Mouse (Mus musculus) mammary gland, adult 2 months (tissue): ENCODE measurements around the gene Irf8. TPM values are rescaled to one million over a fixed set of nuclear protein-coding genes. Genes with fewer than 3 reads are reported as not detected.

Source experiments
- polyA plus RNA-seq: library from polyadenylated mRNA; depleted of rRNA; stranded (reverse); fragments of >200 nt; gene quantifications from 2 replicates; pipeline ENCODE4 v1.2.3, GENCODE M21; 2012; ENCODE audit warnings: low replicate concordance; rRNA removed

Irf8 gene
- 39.3 and 145 TPM in 2 replicates for polyA plus RNA-seq

GRCm38 (mm10) chr8:120735770-120736481, at the start of gene Irf8:
Irf8 (plus strand) TSS chr8:120736358.

Other genes starting within 250 kb of the Irf8 start
- gene Gins2, start 147.1 kb upstream of the Irf8 start, polyA plus RNA-seq, result 16.0 and 17.0 TPM in 2 replicates
- 11.5 and 37.7 TPM in 2 replicates for gene 1190005I06Rik, start 88.7 kb upstream of the Irf8 start, polyA plus RNA-seq
- gene Gm27021, start 68.3 kb upstream of the Irf8 start, polyA plus RNA-seq, result 2.2 TPM in 1 of 2 replicates, not detected in the other
- 959 and 1,204 TPM in 2 replicates for gene Cox4i1, start 68.1 kb upstream of the Irf8 start, polyA plus RNA-seq
- gene Emc8, start 67.8 kb upstream of the Irf8 start, polyA plus RNA-seq, result 102 and 139 TPM in 2 replicates